Mouse (Mus musculus) liver, embryonic 16.5 days (tissue): Measurements from ENCODE around the gene Adk. TPM values are rescaled to one million over a fixed set of nuclear protein-coding genes. Genes with fewer than 3 reads are reported as not detected.

Experiments used
- polyA plus RNA-seq: library from polyadenylated mRNA; unstranded; fragments of >200 nt; fragmentation: Nextera tagmentation; extraction: Ambion mirVana; gene quantifications from 2 replicates; pipeline ENCODE4 v1.2.1, GENCODE M21; 2015

Adk gene
- polyA plus RNA-seq, 1 experiment from 2014 or later: 224 TPM

Other genes with a start within 250 kb of the Adk start
- gene Plau, start 215.9 kb upstream of the Adk start, polyA plus RNA-seq: 0.91 and 1.2 TPM in 2 replicates
- gene Vcl, start 123.2 kb upstream of the Adk start, polyA plus RNA-seq: 18.8 and 19.9 TPM in 2 replicates
- 31.6 and 33.4 TPM in 2 replicates for gene Ap3m1, start 66 bp upstream of the Adk start, polyA plus RNA-seq